Mouse (Mus musculus) limb, embryonic 14.5 days (tissue): Measurements from ENCODE around the gene Alpl. TPM values are rescaled to one million over a fixed set of nuclear protein-coding genes. Genes with fewer than 3 reads are reported as not detected.

Experiments used
- ATAC-seq: fragments of 200-750 bp; cut with Nextera tagmentation; 2 replicates; pipeline ENCODE4 v1.8.0; 2017; ENCODE audit warnings: low read depth, moderate number of reproducible peaks, moderate TSS enrichment; ENCODE audit not compliant: low FRiP score
- DNase-seq: peaks from one replicate; pipeline ENCODE4 v3.0.0-alpha.2; 2015; ENCODE audit warnings: low spot score
- H3K27ac ChIP-seq: fragments of 300-500 bp; sonication (generic); replicated peaks from 2 replicates; pipeline ENCODE4 v1.5.1; 2014; ENCODE audit warnings: low read depth, mild to moderate bottlenecking, low read length, moderate library complexity, mixed read lengths
- H3K27me3 ChIP-seq: fragments of 300-500 bp; sonication (generic); 2 replicates; pipeline ENCODE4 v1.6.1; 2014; ENCODE audit warnings: low read length, mixed read lengths; ENCODE audit not compliant: control insufficient read depth, insufficient read depth
- H3K36me3 ChIP-seq: fragments of 300-500 bp; sonication (generic); 2 replicates; pipeline ENCODE4 v1.6.1; 2014; ENCODE audit warnings: mild to moderate bottlenecking, low read length, moderate library complexity, mixed read lengths; ENCODE audit not compliant: control insufficient read depth, insufficient read depth
- H3K4me1 ChIP-seq: fragments of 300-500 bp; sonication (generic); 2 replicates; pipeline ENCODE4 v1.6.1; 2014; ENCODE audit warnings: antibody characterized with exemption, low read length, mixed read lengths; ENCODE audit not compliant: control insufficient read depth, insufficient read depth
- H3K4me2 ChIP-seq: fragments of 300-500 bp; sonication (generic); replicated peaks from 2 replicates; pipeline ENCODE4 v1.6.1; 2014; ENCODE audit warnings: low read depth, mild to moderate bottlenecking, low read length, moderate library complexity; ENCODE audit not compliant: severe bottlenecking
- H3K4me3 ChIP-seq: fragments of 300-500 bp; sonication (generic); replicated peaks from 2 replicates; pipeline ENCODE4 v1.5.1; 2014; ENCODE audit warnings: low read length
- H3K9ac ChIP-seq: fragments of 300-500 bp; sonication (generic); 2 replicates; pipeline ENCODE4 v1.6.1; 2014; ENCODE audit warnings: mild to moderate bottlenecking, low read depth, low read length, moderate library complexity; ENCODE audit not compliant: severe bottlenecking
- H3K9me3 ChIP-seq: fragments of 300-500 bp; sonication (generic); 2 replicates; pipeline ENCODE4 v1.6.1; 2016; ENCODE audit warnings: low read length; ENCODE audit not compliant: control insufficient read depth
- POLR2A ChIP-seq: fragments of 200-500 bp; IDR thresholded peaks from 2 replicates; pipeline ENCODE4 v1.8.0; 2012; ENCODE audit warnings: inconsistent platforms, mild to moderate bottlenecking, moderate library complexity, borderline replicate concordance; ENCODE audit not compliant: insufficient read depth, insufficient read length; ENCODE audit errors: extremely low read depth
- WGBS: fragments of 180-500 bp; shearing (Covaris S2); extraction: QIAGEN DNeasy Blood & Tissue Kit; methylation state at CpG from one replicate; pipeline ENCODE4 v1.1.7; 2014; 5-methylcytosine and 5-hydroxymethylcytosine counted together
- polyA plus RNA-seq, 2 experiments: library from polyadenylated mRNA; depleted of rRNA in 1 of 2; stranded (reverse) in 1 of 2; unstranded in 1 of 2; fragments of >200 nt; fragmentation: Nextera tagmentation in 1 of 2; extraction: Ambion mirVana in 1 of 2; gene quantifications; 2 replicates each; pipeline versions ENCODE4 v1.2.1 to v1.2.3; 2012 to 2014

Alpl gene
- polyA plus RNA-seq, 2 experiments, result 28.0 to 31.4 TPM

DNA sequence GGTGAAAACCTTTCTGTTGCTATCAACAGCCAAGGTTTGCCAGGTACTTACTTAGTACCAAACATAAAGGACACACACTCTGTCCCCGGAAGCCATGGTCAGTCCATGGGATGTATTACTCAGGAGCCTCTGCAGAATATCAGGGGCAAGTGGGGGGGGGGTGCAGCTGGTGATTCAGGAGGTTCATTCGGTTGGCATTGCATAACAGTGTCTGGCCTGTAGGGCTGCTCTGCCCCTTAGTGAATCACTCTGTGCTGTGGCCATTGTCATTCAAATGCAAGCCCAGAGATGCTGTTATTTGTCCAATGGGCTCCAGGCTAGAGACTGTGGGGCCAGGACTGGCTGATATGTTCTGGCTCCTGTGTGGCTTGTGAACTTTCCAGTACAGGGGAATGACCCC is 91.6 kb downstream of the Alpl start:
- H3K4me1 ChIP-seq, result peaks cover 10% of the 10 kb centered on the region; the same call in 1 of the 2 replicates
- H3K27ac ChIP-seq, result no peak overlapping the region
- H3K4me3 ChIP-seq, result no peak overlapping the region
- H3K36me3 ChIP-seq, result no peaks in the 10 kb centered on the region
- ATAC-seq (no peak), DNase-seq (no peak)
- no peaks in the 10 kb centered on the region for H3K27me3 ChIP-seq
- 71% methylated on average over 2 of the region's 2 CpGs for WGBS
- no peaks in the 10 kb centered on the region for H3K9me3 ChIP-seq
- no peak overlapping the region for H3K4me2 ChIP-seq
- TF ChIP-seq POLR2A, result no peak
- no peak overlapping the region for H3K9ac ChIP-seq

DNA sequence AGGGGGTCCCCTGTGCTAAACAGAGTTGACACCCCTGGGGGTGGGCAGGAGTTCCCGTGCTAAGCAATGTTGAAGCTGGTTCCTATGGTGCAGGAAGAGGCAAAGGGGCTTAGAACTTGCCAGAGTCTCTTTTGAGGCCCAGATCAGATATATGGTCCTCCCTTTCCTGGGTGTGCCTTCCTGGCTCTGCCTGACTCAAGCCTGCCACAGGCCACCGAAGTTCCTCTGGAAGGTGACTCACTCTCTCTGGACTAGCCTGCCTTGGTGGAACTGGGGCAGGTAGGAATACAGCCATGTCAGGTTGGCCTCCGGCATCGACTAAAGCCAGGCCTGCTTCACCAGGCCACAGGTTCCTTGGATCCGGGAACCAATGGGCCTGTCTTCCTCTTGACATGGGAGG is 93.1 kb downstream of the Alpl start:
- no peaks in the 10 kb centered on the region for H3K9me3 ChIP-seq
- H3K27me3 ChIP-seq, result no peaks in the 10 kb centered on the region
- H3K9ac ChIP-seq, result no peak overlapping the region
- no peak for TF ChIP-seq POLR2A
- DNase-seq, result no peak
- peaks cover 12% of the 10 kb centered on the region; the same call in 1 of the 2 replicates for H3K4me1 ChIP-seq
- H3K4me3 ChIP-seq, result no peak overlapping the region
- H3K4me2 ChIP-seq, result no peak overlapping the region
- no peak for ATAC-seq
- 86% methylated on average over 5 of the region's 5 CpGs for WGBS
- H3K36me3 ChIP-seq, result no peaks in the 10 kb centered on the region
- no peak overlapping the region for H3K27ac ChIP-seq

DNA sequence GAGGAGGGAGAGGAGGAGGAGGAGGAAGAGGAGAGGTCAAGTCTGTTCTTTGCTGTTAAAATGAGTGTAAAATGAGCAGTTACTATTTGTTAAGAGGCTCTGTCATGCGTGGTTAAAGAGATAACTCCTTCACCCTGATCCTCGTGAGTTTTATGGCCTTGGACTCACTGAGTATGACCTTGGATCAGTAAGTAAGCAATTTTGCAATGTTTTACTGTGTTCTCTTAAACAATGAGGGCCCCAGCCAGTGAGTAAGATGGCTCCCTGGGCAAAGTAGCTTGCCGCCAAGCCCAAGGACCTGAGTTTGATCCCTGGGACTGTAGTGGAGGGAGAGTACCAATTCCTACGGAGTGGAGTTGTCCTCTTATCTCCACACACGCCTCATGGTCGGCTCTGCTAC is 95.2 kb downstream of the Alpl start:
- Histone ChIP-seq H3K9ac (no peak overlapping the region), H3K4me2 (no peak overlapping the region), H3K4me3 (no peak overlapping the region), H3K27me3 (no peaks in the 10 kb centered on the region), H3K27ac (no peak overlapping the region), H3K36me3 (no peaks in the 10 kb centered on the region), H3K4me1 (peaks cover 6% of the 10 kb centered on the region; the same call in 1 of the 2 replicates), H3K9me3 (no peaks in the 10 kb centered on the region)
- WGBS, result 61% methylated on average over 6 of the region's 6 CpGs
- DNase-seq (no peak), ATAC-seq (no peak)
- TF ChIP-seq POLR2A, result no peak

DNA sequence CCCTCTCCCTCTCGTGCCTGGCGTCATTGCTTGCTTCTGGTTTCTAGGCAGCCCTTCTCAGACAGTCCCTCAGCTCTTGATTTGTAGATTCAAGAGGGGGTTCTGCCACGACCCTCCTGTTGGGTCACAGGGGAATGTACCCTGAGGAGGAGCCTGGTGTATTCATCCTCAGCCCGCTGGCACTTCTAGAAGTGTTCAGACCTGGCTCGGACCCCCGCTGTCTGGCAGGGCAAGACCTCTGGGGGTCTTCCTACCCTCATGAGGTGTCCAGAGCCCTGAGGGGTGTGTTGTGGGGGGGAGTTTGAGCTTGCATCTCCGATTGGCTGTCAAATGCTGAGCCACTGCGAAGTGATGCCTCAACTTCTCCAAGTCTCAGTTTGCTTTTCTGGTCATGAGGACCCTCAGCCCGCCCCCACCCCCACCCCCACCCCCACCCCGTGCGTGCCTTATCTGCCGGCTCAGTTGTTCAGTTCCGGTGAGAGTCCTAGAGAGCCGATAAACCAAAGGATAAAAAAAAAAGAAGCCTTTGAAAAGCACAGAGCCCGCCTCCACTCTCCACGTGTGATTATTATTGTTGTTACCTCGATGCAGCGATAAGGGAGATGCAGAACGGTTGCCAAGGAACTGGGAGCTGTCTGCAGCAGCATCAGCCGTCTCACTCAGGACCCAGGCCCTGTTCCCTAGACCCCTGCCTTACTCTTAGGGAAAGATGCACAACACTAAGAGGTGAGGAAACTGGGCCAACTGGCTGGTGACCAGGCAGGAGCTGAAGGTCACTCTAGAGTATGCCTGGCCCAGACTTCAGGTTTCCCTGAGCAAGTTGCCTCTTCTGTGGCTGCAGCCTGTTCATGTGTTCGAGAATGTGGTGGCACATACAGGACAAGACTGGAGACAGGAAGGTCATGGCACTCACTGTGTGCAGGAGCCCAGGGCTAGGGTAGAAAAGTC is 96.6 kb downstream of the Alpl start:
- WGBS, result 66% methylated on average over 21 of the region's 21 CpGs
- peak overlapping the region; percentile 26; the same call in 1 of the 2 replicates for H3K27ac ChIP-seq
- no peaks in the 10 kb centered on the region for H3K9me3 ChIP-seq
- ATAC-seq, result no peak
- H3K27me3 ChIP-seq, result no peaks in the 10 kb centered on the region
- H3K9ac ChIP-seq, result no peak overlapping the region
- no peak overlapping the region for H3K4me3 ChIP-seq
- no peaks in the 10 kb centered on the region for H3K36me3 ChIP-seq
- H3K4me2 ChIP-seq, result no peak overlapping the region
- no peak for DNase-seq
- no peak for TF ChIP-seq POLR2A
- H3K4me1 ChIP-seq, result peaks cover 11% of the 10 kb centered on the region

DNA sequence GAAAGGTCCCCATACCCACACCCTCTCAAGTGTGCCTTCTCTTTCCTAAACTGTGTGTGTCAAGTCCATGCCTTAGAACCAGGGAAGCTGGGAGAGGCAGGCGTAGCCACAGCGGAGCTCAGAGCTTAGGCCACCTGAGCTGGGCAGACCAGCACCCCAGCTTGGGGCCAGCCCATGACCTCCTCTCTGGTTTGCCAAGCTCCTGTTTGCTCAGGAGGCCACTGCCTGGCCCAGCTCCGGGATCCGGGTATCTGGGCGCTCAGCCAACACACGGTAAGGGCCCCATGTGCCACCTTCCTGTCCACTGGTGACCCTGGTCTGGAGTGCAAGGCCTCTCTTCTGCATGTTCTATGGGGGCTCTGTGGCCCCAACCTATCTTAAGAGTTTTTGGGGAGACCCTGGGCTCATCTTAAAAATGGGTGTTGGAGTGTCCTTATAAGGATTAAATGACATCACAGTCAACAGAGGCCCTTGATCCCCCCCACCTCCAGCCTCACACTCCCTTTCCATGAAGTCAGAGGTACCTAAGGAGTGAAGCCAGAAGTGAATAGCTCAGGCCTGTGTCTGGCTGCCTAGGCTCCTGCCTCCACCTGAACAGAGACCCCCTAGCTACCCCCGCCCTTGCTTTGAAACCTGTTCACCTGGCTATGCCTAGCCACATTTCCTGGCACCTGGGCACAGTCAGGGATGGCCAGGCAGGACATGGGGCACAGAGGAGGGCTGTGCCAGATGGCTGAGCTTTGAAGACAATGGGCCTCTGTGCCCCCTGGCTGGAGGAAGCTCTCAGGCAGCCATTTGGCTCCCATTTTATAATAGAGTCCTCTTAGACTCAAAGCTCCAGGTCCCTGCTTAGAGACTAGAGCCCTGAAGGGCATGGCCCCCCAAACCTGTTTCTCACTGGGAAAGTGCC is 97.9 kb downstream of the Alpl start:
- ATAC-seq (peak; percentile 44; the same call in 1 of the 2 replicates), DNase-seq (no peak)
- Histone ChIP-seq H3K27ac (peak overlapping the region; percentile 26), H3K9ac (no peak overlapping the region), H3K27me3 (no peaks in the 10 kb centered on the region), H3K4me1 (peaks cover 11% of the 10 kb centered on the region), H3K4me3 (no peak overlapping the region), H3K9me3 (no peaks in the 10 kb centered on the region), H3K4me2 (no peak overlapping the region), H3K36me3 (no peaks in the 10 kb centered on the region)
- no peak for TF ChIP-seq POLR2A
- 65% methylated on average over 6 of the region's 7 CpGs for WGBS
